Mouse (Mus musculus) lung, embryonic 16.5 days (tissue): Measurements from ENCODE around the gene Aph1c. TPM values are rescaled to one million over a fixed set of nuclear protein-coding genes. Genes with fewer than 3 reads are reported as not detected.
"Not testable (repeated sequence)": the region's sequence is repeated elsewhere in the genome, so short reads cannot be mapped to it uniquely, and the experiment has no call there.

Experiments
- ATAC-seq: fragments of 200-750 bp; cut with Nextera tagmentation; 2 replicates; pipeline ENCODE4 v1.8.0; 2017; ENCODE audit warnings: low read depth, mild to moderate bottlenecking, moderate library complexity
- H3K27ac ChIP-seq: fragments of 300-500 bp; sonication (generic); 2 replicates; pipeline ENCODE4 v1.5.1; 2014; ENCODE audit warnings: mild to moderate bottlenecking, control low read depth, low read length
- H3K27me3 ChIP-seq: fragments of 300-500 bp; sonication (generic); 2 replicates; pipeline ENCODE4 v1.6.1; 2014; ENCODE audit warnings: low read depth, low read length, mixed read lengths; ENCODE audit not compliant: control insufficient read depth, insufficient read depth
- H3K36me3 ChIP-seq: fragments of 300-500 bp; sonication (generic); 2 replicates; pipeline ENCODE4 v1.6.1; 2014; ENCODE audit warnings: low read length; ENCODE audit not compliant: control insufficient read depth, insufficient read depth
- H3K4me1 ChIP-seq: fragments of 300-500 bp; sonication (generic); replicated peaks from 2 replicates; pipeline ENCODE4 v1.6.1; 2014; ENCODE audit warnings: low read length, mixed read lengths; ENCODE audit not compliant: control insufficient read depth, insufficient read depth
- H3K4me2 ChIP-seq: fragments of 300-500 bp; sonication (generic); 2 replicates; pipeline ENCODE4 v1.6.1; 2014; ENCODE audit warnings: low read depth, low read length, control low read depth
- H3K4me3 ChIP-seq: fragments of 300-500 bp; sonication (generic); 2 replicates; pipeline ENCODE4 v1.5.1; 2014; ENCODE audit warnings: mild to moderate bottlenecking, low read length, control low read depth
- H3K9ac ChIP-seq: fragments of 300-500 bp; sonication (generic); 2 replicates; pipeline ENCODE4 v1.6.1; 2014; ENCODE audit warnings: low read length, control low read depth
- H3K9me3 ChIP-seq: fragments of 300-500 bp; sonication (generic); 2 replicates; pipeline ENCODE4 v1.6.1; 2016; ENCODE audit warnings: low read length; ENCODE audit not compliant: control insufficient read depth
- WGBS: fragments of 180-500 bp; shearing (Covaris S2); extraction: QIAGEN DNeasy Blood & Tissue Kit; methylation state at CpG from one replicate; pipeline ENCODE4 v1.1.7; 2014; 5-methylcytosine and 5-hydroxymethylcytosine counted together
- polyA plus RNA-seq: library from polyadenylated mRNA; unstranded; fragments of >200 nt; fragmentation: Nextera tagmentation; extraction: Ambion mirVana; gene quantifications from 2 replicates; pipeline ENCODE4 v1.2.1, GENCODE M21; 2015

Gene Aph1c
- polyA plus RNA-seq, 1 experiment from 2014 or later, result 6.1 TPM

DNA sequence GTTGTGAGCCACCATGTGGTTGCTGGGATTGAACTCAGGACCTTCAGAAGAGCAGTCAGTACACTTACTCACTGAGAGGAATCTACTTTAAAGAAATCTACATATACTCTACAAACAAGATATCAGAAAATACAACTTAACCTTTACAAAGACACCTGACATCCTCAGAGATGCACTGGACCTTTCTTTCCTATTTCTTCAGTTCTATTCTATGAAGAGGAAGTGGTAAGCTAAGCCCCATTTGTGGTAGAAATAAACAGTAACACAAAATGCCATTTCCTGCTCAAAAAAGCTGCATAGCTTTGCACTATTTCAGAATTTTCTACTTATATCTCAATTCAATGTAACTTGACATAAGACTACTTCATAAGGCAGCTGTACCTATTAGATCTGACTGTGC, 39.0 kb upstream of the Aph1c start:
- H3K9me3 ChIP-seq, result peaks cover 5% of the 10 kb centered on the region; the same call in 1 of the 2 replicates
- no peaks in the 10 kb centered on the region; the same call in 1 of the 2 replicates for H3K36me3 ChIP-seq
- no peak for ATAC-seq
- no peak overlapping the region for H3K4me2 ChIP-seq
- 0 out of 2 replicates have a peak, but pooled peaks cover 5% of the 10 kb centered on the region for H3K4me1 ChIP-seq
- H3K9ac ChIP-seq, result no peak overlapping the region
- H3K27ac ChIP-seq, result no peak overlapping the region
- H3K4me3 ChIP-seq, result no peak overlapping the region
- H3K27me3 ChIP-seq, result no peaks in the 10 kb centered on the region

- not testable (repeated sequence) for H3K4me1 ChIP-seq, H3K9me3 ChIP-seq, H3K27me3 ChIP-seq, H3K36me3 ChIP-seq, H3K4me2 ChIP-seq, H3K4me3 ChIP-seq, H3K9ac ChIP-seq
- ATAC-seq, result peak; percentile 53
- peak overlapping the region; percentile 78 for H3K27ac ChIP-seq
- WGBS, result 64% methylated on average over 2 of the region's 2 CpGs
These were observed 38.5 kb upstream of the Aph1c start for GRCm38 (mm10) chr9:66873009-66873408.

DNA sequence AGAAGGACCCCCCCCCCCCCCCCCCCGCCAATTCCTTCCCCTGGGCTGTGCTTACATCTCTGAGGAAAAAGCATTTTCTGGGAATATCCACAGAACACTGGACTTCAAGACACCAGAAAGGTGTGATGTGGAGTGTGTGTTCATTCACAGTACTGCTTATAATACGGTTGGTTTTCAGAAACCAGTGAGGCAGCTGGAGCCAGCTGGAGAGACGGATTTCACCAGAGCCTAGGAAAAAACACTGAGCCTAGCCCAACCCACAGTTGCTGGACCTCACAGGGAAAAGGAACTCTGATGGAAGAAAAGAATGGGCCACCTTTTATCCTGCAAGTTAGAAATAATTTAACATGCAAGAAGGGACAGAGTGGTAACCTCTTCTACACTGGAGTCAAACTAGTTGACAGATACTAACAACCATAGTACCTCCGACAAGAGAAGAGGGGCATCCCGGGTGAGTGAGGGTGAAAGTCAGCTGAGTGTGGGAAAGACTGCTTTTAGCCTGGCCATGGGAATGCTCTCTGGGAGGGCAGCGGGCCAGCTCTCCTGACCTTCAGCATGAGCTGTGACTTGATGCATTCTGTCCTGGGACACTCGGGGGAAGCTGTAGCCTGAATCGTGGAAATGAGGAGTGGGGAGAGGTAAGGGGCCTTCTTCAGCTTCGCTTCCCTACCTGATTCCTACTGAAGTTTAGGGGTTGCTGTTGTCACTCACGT, 37.6 kb upstream of the Aph1c start:
- H3K4me1 ChIP-seq, result 0 out of 2 replicates have a peak, but pooled peaks cover 5% of the 10 kb centered on the region
- ATAC-seq, result peak; percentile 89
- H3K27me3 ChIP-seq, result no peaks in the 10 kb centered on the region
- H3K9ac ChIP-seq, result no peak overlapping the region; the same call in 1 of the 2 replicates
- H3K4me2 ChIP-seq, result peak overlapping the region; percentile 27
- 48% methylated on average over 10 of the region's 10 CpGs for WGBS
- no peaks in the 10 kb centered on the region; the same call in 1 of the 2 replicates for H3K36me3 ChIP-seq
- H3K4me3 ChIP-seq, result no peak overlapping the region
- H3K9me3 ChIP-seq, result peaks cover 5% of the 10 kb centered on the region; the same call in 1 of the 2 replicates
- peak overlapping the region; percentile 78 for H3K27ac ChIP-seq

GRCm38 (mm10) chr9:66864708-66865107, 30.2 kb upstream of the Aph1c start:
- Histone ChIP-seq H3K4me1 (no peaks in the 10 kb centered on the region; the same call in 1 of the 2 replicates), H3K9me3 (no peaks in the 10 kb centered on the region), H3K27me3 (no peaks in the 10 kb centered on the region), H3K4me2 (no peak overlapping the region), H3K9ac (no peak overlapping the region), H3K36me3 (peaks cover 2% of the 10 kb centered on the region; the same call in 1 of the 2 replicates), H3K27ac (no peak overlapping the region), H3K4me3 (no peak overlapping the region)
- WGBS, result 67% methylated on average over 3 of the region's 3 CpGs
- no peak for ATAC-seq

DNA sequence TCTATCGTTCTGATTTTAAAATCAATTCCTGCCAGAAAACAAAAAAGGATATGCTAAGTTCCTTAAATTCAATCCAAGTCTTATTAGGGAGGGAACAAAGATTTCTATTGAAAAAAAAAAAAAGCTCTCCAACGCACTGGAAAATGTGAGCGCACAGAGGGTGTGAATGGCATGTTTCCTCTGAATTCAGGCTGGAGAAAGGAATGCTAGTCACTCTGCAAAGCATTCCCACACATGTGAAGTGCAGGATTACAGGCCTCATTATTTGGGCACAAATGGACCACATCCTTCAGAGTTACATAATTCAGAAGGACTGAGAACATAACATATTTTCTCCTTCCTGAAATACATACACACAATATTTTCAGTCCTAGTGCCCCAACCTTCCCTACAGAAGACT, 28.9 kb upstream of the Aph1c start:
- Histone ChIP-seq H3K9ac (no peak overlapping the region), H3K36me3 (peaks cover 2% of the 10 kb centered on the region; the same call in 1 of the 2 replicates), H3K4me3 (no peak overlapping the region), H3K9me3 (no peaks in the 10 kb centered on the region), H3K4me1 (no peaks in the 10 kb centered on the region; the same call in 1 of the 2 replicates), H3K4me2 (no peak overlapping the region), H3K27me3 (no peaks in the 10 kb centered on the region), H3K27ac (peak overlapping the region; percentile 45; the same call in 1 of the 2 replicates)
- WGBS, result 54% methylated on average over 3 of the region's 3 CpGs
- ATAC-seq, result no peak

DNA sequence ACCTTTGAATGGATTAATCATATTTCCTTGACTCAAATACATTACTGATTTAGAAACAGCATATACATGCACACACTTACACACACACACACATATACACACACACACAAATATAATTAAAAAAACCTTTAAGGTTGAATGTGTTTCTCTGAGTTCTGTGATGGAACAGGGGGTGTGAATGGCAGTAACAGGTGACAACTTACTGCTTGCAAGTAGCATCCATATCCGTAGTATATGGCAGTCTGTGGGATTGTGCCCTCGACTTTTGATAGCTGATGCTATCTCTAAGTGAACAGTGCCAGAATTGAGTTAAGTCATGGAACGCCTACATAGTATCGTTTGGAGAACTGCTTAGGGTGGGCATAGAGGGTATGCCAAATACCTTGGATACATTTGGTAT, 27.7 kb upstream of the Aph1c start:
- 90% methylated on average over 4 of the region's 4 CpGs for WGBS
- H3K36me3 ChIP-seq, result peaks cover 2% of the 10 kb centered on the region
- no peak overlapping the region for H3K27ac ChIP-seq
- no peak for ATAC-seq
- H3K9me3 ChIP-seq, result no peaks in the 10 kb centered on the region
- H3K4me1 ChIP-seq, result no peaks in the 10 kb centered on the region; the same call in 1 of the 2 replicates
- no peaks in the 10 kb centered on the region for H3K27me3 ChIP-seq
- no peak overlapping the region for H3K4me2 ChIP-seq
- H3K4me3 ChIP-seq, result no peak overlapping the region
- no peak overlapping the region for H3K9ac ChIP-seq

GRCm38 (mm10) chr9:66861104-66861767, 26.7 kb upstream of the Aph1c start:
- no peak overlapping the region for H3K9ac ChIP-seq
- H3K4me1 ChIP-seq, result no peaks in the 10 kb centered on the region; the same call in 1 of the 2 replicates
- no peaks in the 10 kb centered on the region for H3K9me3 ChIP-seq
- peaks cover 2% of the 10 kb centered on the region for H3K36me3 ChIP-seq
- no peaks in the 10 kb centered on the region for H3K27me3 ChIP-seq
- no peak for ATAC-seq
- WGBS, result 68% methylated on average over 5 of the region's 5 CpGs
- H3K4me2 ChIP-seq, result no peak overlapping the region
- no peak overlapping the region for H3K4me3 ChIP-seq
- no peak overlapping the region for H3K27ac ChIP-seq

GRCm38 (mm10) chr9:66859523-66859922, 25.0 kb upstream of the Aph1c start:
- no peak overlapping the region for H3K4me3 ChIP-seq
- peaks cover 2% of the 10 kb centered on the region for H3K36me3 ChIP-seq
- no peak overlapping the region for H3K27ac ChIP-seq
- 79% methylated on average over 5 of the region's 5 CpGs for WGBS
- H3K27me3 ChIP-seq, result no peaks in the 10 kb centered on the region
- H3K4me2 ChIP-seq, result no peak overlapping the region
- no peaks in the 10 kb centered on the region; the same call in 1 of the 2 replicates for H3K4me1 ChIP-seq
- no peak overlapping the region for H3K9ac ChIP-seq
- no peak for ATAC-seq
- no peaks in the 10 kb centered on the region for H3K9me3 ChIP-seq

DNA sequence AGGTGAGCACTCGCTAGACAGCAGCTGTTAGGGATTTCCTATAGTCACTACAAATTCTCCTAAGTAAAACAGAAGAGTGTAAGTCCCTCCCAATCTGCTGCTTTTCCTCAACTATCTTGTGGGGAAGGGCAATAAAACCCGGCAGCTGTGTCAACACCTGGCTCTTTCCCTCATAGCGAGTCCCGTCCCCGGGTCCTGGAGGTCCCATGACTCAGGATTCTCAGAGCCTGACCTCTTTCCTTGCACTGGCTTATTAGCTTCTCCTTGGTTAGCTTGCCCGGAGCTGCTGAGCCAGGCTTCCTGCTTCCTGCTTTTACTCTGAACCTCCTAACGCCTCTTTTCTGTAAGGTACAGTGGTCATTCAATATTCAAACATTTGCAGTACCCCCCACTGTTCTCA, 21.3 kb upstream of the Aph1c start:
- no peaks in the 10 kb centered on the region; the same call in 1 of the 2 replicates for H3K36me3 ChIP-seq
- no peak overlapping the region for H3K27ac ChIP-seq
- no peaks in the 10 kb centered on the region for H3K27me3 ChIP-seq
- H3K4me2 ChIP-seq, result no peak overlapping the region
- 0 out of 2 replicates have a peak, but pooled peaks cover 3% of the 10 kb centered on the region for H3K4me1 ChIP-seq
- no peak overlapping the region for H3K4me3 ChIP-seq
- no peak overlapping the region for H3K9ac ChIP-seq
- no peaks in the 10 kb centered on the region for H3K9me3 ChIP-seq
- no peak for ATAC-seq
- 60% methylated on average over 7 of the region's 7 CpGs for WGBS
